Mouse (Mus musculus) forebrain, postnatal 0 days (tissue): Measurements from ENCODE around the gene Vopp1. TPM values are rescaled to one million over a fixed set of nuclear protein-coding genes. Genes with fewer than 3 reads are reported as not detected.

Experiments
- ATAC-seq: fragments of 200-750 bp; cut with Nextera tagmentation; 2 replicates; pipeline ENCODE4 v1.8.0; 2017; ENCODE audit warnings: mild to moderate bottlenecking, moderate library complexity
- DNase-seq: peaks from one replicate; pipeline ENCODE4 v3.0.0-alpha.2; 2015
- H3K27ac ChIP-seq: fragments of 300-500 bp; sonication (generic); 2 replicates; pipeline ENCODE4 v1.5.1; 2014; ENCODE audit warnings: low read depth, mild to moderate bottlenecking, antibody characterized with exemption, low read length, moderate library complexity, mixed read lengths
- H3K27me3 ChIP-seq: fragments of 300-500 bp; sonication (generic); 2 replicates; pipeline ENCODE4 v1.6.1; 2014; ENCODE audit warnings: mild to moderate bottlenecking, low read length, mixed read lengths; ENCODE audit not compliant: insufficient read depth
- H3K36me3 ChIP-seq: fragments of 300-500 bp; sonication (generic); 2 replicates; pipeline ENCODE4 v1.6.1; 2014; ENCODE audit warnings: mild to moderate bottlenecking, moderate library complexity; ENCODE audit not compliant: insufficient read depth
- H3K4me1 ChIP-seq: fragments of 300-500 bp; sonication (generic); 2 replicates; pipeline ENCODE4 v1.6.1; 2014; ENCODE audit warnings: antibody characterized with exemption; ENCODE audit not compliant: insufficient read depth
- H3K4me2 ChIP-seq: fragments of 300-500 bp; sonication (generic); 2 replicates; pipeline ENCODE4 v1.6.1; 2014; ENCODE audit warnings: low read depth, mild to moderate bottlenecking, moderate library complexity
- H3K4me3 ChIP-seq: fragments of 300-500 bp; sonication (generic); 2 replicates; pipeline ENCODE4 v1.5.1; 2014; ENCODE audit warnings: low read depth, low read length, mixed read lengths
- H3K9ac ChIP-seq: fragments of 300-500 bp; sonication (generic); 2 replicates; pipeline ENCODE4 v1.6.1; 2014; ENCODE audit warnings: mild to moderate bottlenecking
- H3K9me3 ChIP-seq: fragments of 300-500 bp; sonication (generic); 2 replicates; pipeline ENCODE4 v1.6.1; 2016; ENCODE audit warnings: low read length
- CTCF ChIP-seq: sonication (generic); IDR thresholded peaks from 2 replicates; pipeline ENCODE4 v1.5.1; 2016; ENCODE audit warnings: antibody characterized with exemption, control low read depth, low read depth
- WGBS: fragments of 180-500 bp; shearing (Covaris S2); extraction: QIAGEN DNeasy Blood & Tissue Kit; methylation state at CpG from one replicate; pipeline ENCODE4 v1.1.7; 2014; 5-methylcytosine and 5-hydroxymethylcytosine counted together
- polyA plus RNA-seq: library from polyadenylated mRNA; unstranded; fragments of >200 nt; fragmentation: Nextera tagmentation; extraction: Ambion mirVana; gene quantifications from 2 replicates; pipeline ENCODE4 v1.2.1, GENCODE M21; 2015
- total RNA-seq: library from RNA; depleted of rRNA; stranded (reverse); fragments of >200 nt; gene quantifications from 2 replicates; pipeline ENCODE4 v1.2.3, GENCODE M21; 2014; rRNA removed

Vopp1 gene
- total and polyA plus RNA-seq, 2 experiments from 2014 or later, result 169 to 331 TPM

DNA sequence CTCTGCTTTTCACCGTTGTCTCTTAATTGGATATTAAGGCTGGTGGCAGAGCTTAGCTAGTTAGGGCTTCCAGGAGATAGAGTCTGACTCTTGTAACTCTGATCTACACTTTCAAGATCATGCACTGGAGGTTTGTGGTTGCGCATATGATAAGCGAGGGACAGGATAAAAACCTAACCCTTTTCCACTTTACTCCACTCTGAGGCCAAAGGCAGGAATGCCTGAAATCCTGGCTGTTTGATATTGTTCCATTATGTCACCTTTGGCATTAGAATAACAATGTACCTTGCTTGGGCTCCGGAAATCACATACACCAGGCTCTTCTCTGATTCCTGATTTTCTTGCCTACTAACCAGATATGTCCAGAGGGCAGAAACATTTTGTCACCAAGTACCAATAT, 123.3 kb downstream of the Vopp1 start:
- H3K4me1 ChIP-seq, result peaks cover 11% of the 10 kb centered on the region; the same call in 1 of the 2 replicates

GRCm38 (mm10) chr6:57693116-57693515, 131.8 kb downstream of the Vopp1 start:
- H3K4me3 ChIP-seq, result no peak overlapping the region
- H3K4me2 ChIP-seq, result no peak overlapping the region
- H3K36me3 ChIP-seq, result no peaks in the 10 kb centered on the region
- no peak for ATAC-seq
- no peak for DNase-seq
- 93% methylated on average over 3 of the region's 3 CpGs for WGBS
- no peak overlapping the region for H3K9ac ChIP-seq
- H3K27ac ChIP-seq, result no peak overlapping the region
- TF ChIP-seq CTCF, result no peak
- H3K27me3 ChIP-seq, result no peaks in the 10 kb centered on the region
- H3K4me1 ChIP-seq, result no peaks in the 10 kb centered on the region
- H3K9me3 ChIP-seq, result no peaks in the 10 kb centered on the region

More for the DNA sequence above, 123.3 kb downstream of the Vopp1 start:
- Histone ChIP-seq H3K4me3 (peak overlapping the region; percentile 83), H3K9me3 (no peaks in the 10 kb centered on the region), H3K9ac (peak overlapping the region; percentile 98), H3K36me3 (no peaks in the 10 kb centered on the region), H3K27me3 (no peaks in the 10 kb centered on the region), H3K4me2 (peak overlapping the region; percentile 66), H3K27ac (peak overlapping the region; percentile 99)
- 46% methylated on average over 4 of the region's 4 CpGs for WGBS
- peak; percentile 51 for DNase-seq
- no peak for TF ChIP-seq CTCF
- ATAC-seq, result no peak

GRCm38 (mm10) chr6:57691467-57692261, 133.3 kb downstream of the Vopp1 start, which contains the start of gene Pyurf:
TSS of gene Pyurf (minus strand) at chr6:57692078.
- ATAC-seq, result peak; percentile 98
- H3K9me3 ChIP-seq, result no peaks in the 10 kb centered on the region
- H3K4me2 ChIP-seq, result peak within 1 kb of the TSS; percentile 91
- no peaks in the 10 kb centered on the region for H3K36me3 ChIP-seq
- no peaks in the 10 kb centered on the region for H3K4me1 ChIP-seq
- H3K27me3 ChIP-seq, result no peaks in the 10 kb centered on the region
- TF ChIP-seq CTCF, result peak; percentile 25; the same call in 1 of the 2 replicates
- DNase-seq, result peak; percentile 89
- peak within 1 kb of the TSS; percentile 91 for H3K9ac ChIP-seq
- 3% methylated on average over 45 of the region's 52 CpGs for WGBS
- H3K4me3 ChIP-seq, result peak within 1 kb of the TSS; percentile 77
- H3K27ac ChIP-seq, result peak within 1 kb of the TSS; percentile 81

GRCm38 (mm10) chr6:57684156-57684555, 140.8 kb downstream of the Vopp1 start:
- Histone ChIP-seq H3K4me2 (no peak overlapping the region), H3K4me3 (no peak overlapping the region), H3K36me3 (no peaks in the 10 kb centered on the region), H3K4me1 (no peaks in the 10 kb centered on the region), H3K9ac (no peak overlapping the region), H3K27me3 (no peaks in the 10 kb centered on the region), H3K27ac (no peak overlapping the region), H3K9me3 (no peaks in the 10 kb centered on the region)
- ATAC-seq, result no peak
- DNase-seq, result no peak
- no peak for TF ChIP-seq CTCF
- WGBS, result 100% methylated on average over 1 of the region's 1 CpGs

Other genes starting within 250 kb of the Vopp1 start
- 1.8 and 2.2 TPM in 2 replicates for gene Herc6, start 244.2 kb downstream of the Vopp1 start, total RNA-seq
- 0.73 and 1.1 TPM in 2 replicates for gene Herc6, start 244.2 kb downstream of the Vopp1 start, polyA plus RNA-seq
- gene Pyurf, start 133.1 kb downstream of the Vopp1 start, total RNA-seq, result 9.7 and 11.8 TPM in 2 replicates
- 9.0 and 9.6 TPM in 2 replicates for gene Pyurf, start 133.1 kb downstream of the Vopp1 start, polyA plus RNA-seq
- 146 and 150 TPM in 2 replicates for gene Lancl2, start 122.6 kb downstream of the Vopp1 start, total RNA-seq
- 76.0 and 102 TPM in 2 replicates for gene Lancl2, start 122.6 kb downstream of the Vopp1 start, polyA plus RNA-seq
- gene Vmn1r21, start 25.2 kb upstream of the Vopp1 start, total RNA-seq, result not detected in 2 replicates
- gene Vmn1r21, start 25.2 kb upstream of the Vopp1 start, polyA plus RNA-seq, result not detected in 2 replicates
- not detected in 2 replicates for gene Vmn1r22, start 82.9 kb upstream of the Vopp1 start, total RNA-seq
- gene Vmn1r22, start 82.9 kb upstream of the Vopp1 start, polyA plus RNA-seq, result not detected in 2 replicates
- not detected in 2 replicates for gene Vmn1r23, start 101.7 kb upstream of the Vopp1 start, total RNA-seq
- gene Vmn1r23, start 101.7 kb upstream of the Vopp1 start, polyA plus RNA-seq, result not detected in 2 replicates
- gene Vmn1r24, start 136.3 kb upstream of the Vopp1 start, total RNA-seq, result not detected in 2 replicates
- gene Vmn1r24, start 136.3 kb upstream of the Vopp1 start, polyA plus RNA-seq, result not detected in 2 replicates
- gene Vmn1r25, start 155.7 kb upstream of the Vopp1 start, total RNA-seq, result not detected in 2 replicates
- not detected in 2 replicates for gene Vmn1r25, start 155.7 kb upstream of the Vopp1 start, polyA plus RNA-seq
- gene Vmn1r26, start 190.0 kb upstream of the Vopp1 start, total RNA-seq, result not detected in 2 replicates
- gene Vmn1r26, start 190.0 kb upstream of the Vopp1 start, polyA plus RNA-seq, result not detected in 2 replicates